Mouse (Mus musculus): ENCODE results near the gene Vwa5b2. TPM values are rescaled to one million over a fixed set of nuclear protein-coding genes. Genes with fewer than 3 reads are reported as not detected.

Gene Vwa5b2
- polyA plus RNA-seq (2016; fragmentation: Nextera tagmentation; extraction: Ambion mirVana), result 2.0 and 2.8 TPM in 2 replicates

DNA sequence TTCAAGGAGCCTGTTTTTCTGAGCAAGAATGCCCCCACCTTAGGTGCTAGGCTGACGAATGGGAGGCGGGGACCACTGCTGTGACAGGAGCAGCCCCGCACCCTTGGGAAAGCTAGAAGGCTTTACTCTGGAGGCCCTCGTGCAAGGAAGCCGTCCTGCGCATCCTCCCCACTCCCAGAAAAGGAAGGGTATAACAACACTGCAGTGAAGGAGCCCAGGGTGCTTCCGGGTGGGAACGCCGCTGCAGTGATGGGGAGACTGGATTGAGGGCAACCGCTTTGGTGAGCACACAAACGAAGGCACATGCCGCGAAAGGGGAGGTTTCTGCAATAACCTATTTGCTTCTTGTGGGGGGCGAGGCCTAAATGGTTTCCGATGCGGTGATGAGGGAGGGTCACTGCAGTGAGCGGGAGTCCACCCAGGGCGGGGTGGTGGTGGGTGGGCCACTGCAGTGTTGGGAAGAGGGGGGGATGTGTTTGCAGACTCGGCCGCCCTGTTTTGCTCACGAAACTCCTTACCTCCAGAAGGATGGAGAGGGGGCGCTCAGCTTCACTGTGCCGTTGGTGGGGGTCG lies at the start of gene Vwa5b2:
Gene Vwa5b2 (plus strand): TSS at position 106 of the 573 bp plus-strand sequence.
- no peaks in the 10 kb centered on the region for H3K9me3 ChIP-seq
- peak within 1 kb of the TSS; percentile 63 for H3K9ac ChIP-seq
- peak within 1 kb of the TSS; percentile 55 for H3K4me3 ChIP-seq (replicated peaks)
- H3K36me3 ChIP-seq (replicated peaks), result no peaks in the 10 kb centered on the region
- H3K4me1 ChIP-seq, result peaks cover 26% of the 10 kb centered on the region
- H3K27me3 ChIP-seq, result peaks cover 65% of the 10 kb centered on the region
- H3K4me2 ChIP-seq, result peak within 1 kb of the TSS; percentile 94
- no peak within 1 kb of the TSS for H3K27ac ChIP-seq
- under 1% methylated on average over 24 of the region's 24 CpGs for whole genome bisulfite sequencing
- ATAC-seq (ENCODE audit: low FRiP score), result peak; percentile 55

DNA sequence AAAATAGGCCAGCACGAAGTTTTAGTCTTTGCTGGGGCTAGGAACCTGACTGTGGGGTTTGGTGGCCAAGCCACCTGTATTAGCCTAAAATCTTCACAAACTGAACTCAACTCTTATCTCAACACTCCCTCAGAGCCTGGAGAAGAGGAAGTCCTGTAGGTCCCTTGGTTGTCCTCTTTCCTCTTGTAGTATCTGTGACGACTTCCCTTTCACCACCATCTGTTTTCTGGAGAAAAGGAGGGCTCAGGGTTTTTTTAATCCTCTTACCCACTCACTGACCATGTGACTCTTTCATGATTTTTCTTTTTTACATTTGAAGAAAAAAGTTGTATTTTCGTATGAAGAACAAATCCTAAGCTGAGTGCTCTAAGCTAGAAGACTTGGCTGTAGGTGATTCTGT lies 49.6 kb upstream of the Vwa5b2 start:
- H3K4me2 ChIP-seq, result no peak overlapping the region

DNA sequence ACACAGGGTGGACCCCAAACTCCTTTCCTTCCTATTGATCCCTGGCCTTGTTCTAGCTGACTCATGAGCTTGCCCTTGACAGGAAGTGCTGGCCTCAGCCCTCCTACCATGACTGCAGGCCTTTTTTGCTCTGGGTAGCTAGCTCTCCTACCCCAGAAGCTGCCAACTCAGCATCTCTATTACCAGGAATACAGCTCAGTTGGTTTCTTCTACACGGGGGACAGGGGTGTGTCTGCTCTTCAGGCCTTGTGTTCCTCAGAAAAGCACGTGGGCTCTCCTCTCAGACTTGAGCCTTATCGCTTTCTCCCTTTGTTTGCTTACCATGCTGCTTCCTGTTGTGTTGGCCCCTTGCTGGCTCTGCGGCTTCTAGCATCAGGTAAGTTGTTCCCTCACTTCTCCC lies 48.8 kb upstream of the Vwa5b2 start:
- H3K27ac ChIP-seq, result no peak overlapping the region
- H3K36me3 ChIP-seq (replicated peaks), result peaks cover 74% of the 10 kb centered on the region
- H3K9me3 ChIP-seq, result no peaks in the 10 kb centered on the region
- no peaks in the 10 kb centered on the region for H3K27me3 ChIP-seq
- no peak overlapping the region for H3K4me3 ChIP-seq (replicated peaks)
- peaks cover 26% of the 10 kb centered on the region for H3K4me1 ChIP-seq
- no peak overlapping the region for H3K4me2 ChIP-seq
- ATAC-seq (ENCODE audit: low FRiP score), result no peak
- no peak overlapping the region for H3K9ac ChIP-seq
- 90% methylated on average over 4 of the region's 4 CpGs for WGBS

More for the DNA sequence above, 49.6 kb upstream of the Vwa5b2 start:
- no peak for ATAC-seq (ENCODE audit: low FRiP score)
- Histone ChIP-seq H3K9ac (no peak overlapping the region), H3K9me3 (no peaks in the 10 kb centered on the region), H3K27ac (no peak overlapping the region), H3K4me3 (replicated peaks) (no peak overlapping the region), H3K4me1 (peaks cover 26% of the 10 kb centered on the region), H3K36me3 (replicated peaks) (peaks cover 67% of the 10 kb centered on the region), H3K27me3 (no peaks in the 10 kb centered on the region)
- WGBS, result 84% methylated on average over 3 of the region's 3 CpGs

DNA sequence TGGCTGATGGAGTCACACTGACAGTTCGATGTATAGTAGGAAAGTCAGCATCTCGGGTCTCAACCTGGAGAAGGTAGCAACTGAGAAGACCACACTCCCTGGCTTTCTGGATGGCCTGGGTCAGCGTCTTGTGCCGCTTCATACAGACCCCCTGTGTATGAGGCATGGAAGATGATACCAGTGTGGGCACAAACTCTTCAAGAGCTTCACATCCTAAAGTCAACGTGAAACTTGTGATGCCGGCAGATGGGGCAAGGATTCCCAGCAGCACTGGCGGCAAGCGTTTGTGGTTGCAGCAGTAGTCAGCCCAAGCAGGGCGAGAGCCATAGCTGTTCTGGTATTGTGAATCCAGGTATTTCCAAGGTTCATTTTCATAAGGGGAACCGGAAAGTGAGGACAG lies 43.6 kb upstream of the Vwa5b2 start:
- peaks cover 61% of the 10 kb centered on the region for H3K36me3 ChIP-seq (replicated peaks)
- peaks cover 18% of the 10 kb centered on the region for H3K4me1 ChIP-seq
- WGBS, result 96% methylated on average over 10 of the region's 10 CpGs
- no peak overlapping the region for H3K27ac ChIP-seq
- H3K4me2 ChIP-seq, result no peak overlapping the region
- no peaks in the 10 kb centered on the region for H3K27me3 ChIP-seq
- ATAC-seq (ENCODE audit: low FRiP score), result no peak
- H3K9me3 ChIP-seq, result no peaks in the 10 kb centered on the region
- H3K4me3 ChIP-seq (replicated peaks), result no peak overlapping the region
- H3K9ac ChIP-seq, result no peak overlapping the region

DNA sequence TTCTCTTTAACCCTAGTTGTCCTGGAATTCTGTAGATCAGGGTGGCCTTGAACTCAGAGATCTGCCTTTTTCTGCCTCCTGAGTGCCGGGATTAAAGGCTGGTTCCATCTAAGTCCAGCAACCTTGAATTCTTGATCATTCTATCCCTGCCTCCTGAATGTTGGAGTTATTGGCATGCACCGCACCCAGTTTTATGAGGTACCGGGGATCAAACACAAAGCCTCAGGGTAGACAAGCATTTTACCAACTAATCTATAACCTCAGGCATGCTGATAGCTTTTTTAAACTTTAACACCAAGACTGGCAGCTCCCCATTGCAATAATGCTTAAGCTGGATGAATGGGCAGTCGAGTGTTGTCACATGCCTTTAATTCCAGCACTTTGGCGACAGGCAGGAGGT lies 41.8 kb upstream of the Vwa5b2 start:
- Histone ChIP-seq H3K36me3 (replicated peaks) (peaks cover 60% of the 10 kb centered on the region), H3K4me2 (peak overlapping the region; percentile 65), H3K9me3 (no peaks in the 10 kb centered on the region), H3K9ac (peak overlapping the region; percentile 57), H3K4me3 (replicated peaks) (peak overlapping the region; percentile 68), H3K4me1 (peaks cover 18% of the 10 kb centered on the region), H3K27me3 (no peaks in the 10 kb centered on the region), H3K27ac (0 out of 2 replicates have a peak overlapping the region, but pooled peaks have one; percentile 51)
- no peak for ATAC-seq (ENCODE audit: low FRiP score)
- 61% methylated on average over 5 of the region's 5 CpGs for WGBS

DNA sequence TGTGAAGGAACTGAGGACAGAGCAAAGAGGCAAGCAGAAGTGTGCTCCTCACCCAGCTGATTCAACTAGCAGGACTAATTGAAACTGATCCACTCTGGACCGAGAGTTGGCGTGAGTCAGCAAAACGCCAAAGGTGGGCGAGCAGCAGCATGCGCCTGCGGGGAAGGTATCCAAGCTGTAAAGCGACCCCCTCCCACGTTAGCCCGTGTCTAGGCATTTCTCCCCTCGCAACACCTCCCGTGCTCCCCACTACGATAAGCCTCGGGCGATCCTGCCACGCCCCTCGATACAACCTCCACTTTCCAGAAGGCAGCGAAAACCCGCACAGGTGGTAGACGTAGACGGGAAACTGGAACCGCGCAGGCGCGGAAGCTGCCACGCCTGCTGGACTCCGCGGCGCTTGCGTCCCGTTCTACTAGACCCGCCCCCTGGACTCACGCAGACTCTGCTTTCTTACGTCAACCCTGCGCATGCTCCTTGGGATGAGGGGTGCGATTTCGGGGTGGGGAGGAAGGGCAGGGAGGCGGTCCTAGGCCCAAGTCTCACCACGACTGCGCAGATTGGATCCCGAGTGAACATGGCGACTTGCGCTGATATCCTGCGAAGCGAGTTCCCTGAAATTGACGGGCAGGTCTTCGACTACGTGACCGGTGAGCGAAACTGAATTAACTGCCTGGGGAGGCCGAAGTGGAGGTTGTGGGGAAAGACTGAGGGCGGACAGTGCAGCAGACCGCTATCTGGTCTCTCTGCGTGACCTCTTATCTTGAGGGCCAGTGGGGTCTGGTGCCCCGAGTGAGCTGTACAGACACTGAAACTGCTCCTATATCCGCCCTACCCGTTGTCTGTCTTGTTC lies 40.9 kb upstream of the Vwa5b2 start, which contains the start of gene Abcf3:
Gene Abcf3 (plus strand): TSS at position 482 of the 853 bp plus-strand sequence.
- Histone ChIP-seq H3K27me3 (no peaks in the 10 kb centered on the region), H3K36me3 (replicated peaks) (peaks cover 61% of the 10 kb centered on the region), H3K4me3 (replicated peaks) (peak within 1 kb of the TSS; percentile 68), H3K9me3 (no peaks in the 10 kb centered on the region), H3K4me1 (peaks cover 18% of the 10 kb centered on the region), H3K27ac (peak within 1 kb of the TSS; percentile 51), H3K4me2 (peak within 1 kb of the TSS; percentile 92), H3K9ac (peak within 1 kb of the TSS; percentile 76)
- under 1% methylated on average over 56 of the region's 56 CpGs for WGBS
- peak; percentile 98 for ATAC-seq (ENCODE audit: low FRiP score)

DNA sequence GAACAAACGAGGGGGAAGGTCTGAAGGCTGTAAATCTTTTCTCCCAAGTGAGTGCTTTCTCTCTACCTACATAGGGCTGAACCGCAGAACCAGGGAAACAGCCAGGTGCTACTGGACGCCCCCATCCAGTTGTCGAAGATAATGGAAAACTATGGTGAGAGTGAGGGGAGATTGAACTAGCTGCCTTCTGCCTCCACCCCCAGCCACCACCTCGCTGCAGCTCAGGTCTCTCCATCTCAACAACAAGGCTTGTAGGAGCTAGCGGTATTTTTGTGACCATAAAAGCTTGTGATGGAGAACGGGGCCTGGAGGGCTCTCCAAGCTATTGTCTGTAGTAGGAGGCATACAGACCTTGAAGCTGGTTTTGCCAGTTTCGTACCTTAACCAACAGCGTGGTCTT lies 40.1 kb upstream of the Vwa5b2 start:
- H3K36me3 ChIP-seq (replicated peaks), result peaks cover 61% of the 10 kb centered on the region
- H3K9ac ChIP-seq, result peak overlapping the region; percentile 76
- peak overlapping the region; percentile 68 for H3K4me3 ChIP-seq (replicated peaks)
- no peaks in the 10 kb centered on the region for H3K9me3 ChIP-seq
- peak overlapping the region; percentile 92 for H3K4me2 ChIP-seq
- WGBS, result 55% methylated on average over 9 of the region's 9 CpGs
- H3K4me1 ChIP-seq, result peaks cover 18% of the 10 kb centered on the region
- H3K27me3 ChIP-seq, result no peaks in the 10 kb centered on the region
- no peak overlapping the region for H3K27ac ChIP-seq
- ATAC-seq (ENCODE audit: low FRiP score), result no peak

DNA sequence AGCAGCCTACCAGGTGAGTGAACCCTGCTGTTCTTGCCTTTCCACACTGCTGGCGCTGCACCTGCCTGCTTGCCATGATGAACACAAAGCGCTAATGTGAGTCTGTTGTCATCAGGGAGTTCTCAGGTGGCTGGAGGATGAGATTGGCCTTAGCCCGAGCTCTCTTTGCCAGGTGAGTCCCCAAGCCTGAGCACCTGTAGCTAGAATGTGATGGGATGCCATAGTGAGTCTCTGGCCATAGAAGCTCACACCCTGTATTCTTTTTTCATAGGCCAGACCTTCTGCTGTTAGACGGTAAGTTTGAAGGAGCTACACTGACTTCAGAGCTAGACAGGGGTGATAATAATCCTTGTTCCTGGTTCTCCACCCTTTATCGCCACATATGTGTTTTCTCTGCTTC lies 37.6 kb upstream of the Vwa5b2 start:
- H3K36me3 ChIP-seq (replicated peaks), result peaks cover 57% of the 10 kb centered on the region
- H3K4me3 ChIP-seq (replicated peaks), result no peak overlapping the region
- no peaks in the 10 kb centered on the region for H3K9me3 ChIP-seq
- H3K4me1 ChIP-seq, result peaks cover 18% of the 10 kb centered on the region
- 93% methylated on average over 5 of the region's 5 CpGs for WGBS
- no peak overlapping the region for H3K4me2 ChIP-seq
- ATAC-seq (ENCODE audit: low FRiP score), result no peak
- no peaks in the 10 kb centered on the region for H3K27me3 ChIP-seq
- H3K9ac ChIP-seq, result no peak overlapping the region
- H3K27ac ChIP-seq, result no peak overlapping the region

DNA sequence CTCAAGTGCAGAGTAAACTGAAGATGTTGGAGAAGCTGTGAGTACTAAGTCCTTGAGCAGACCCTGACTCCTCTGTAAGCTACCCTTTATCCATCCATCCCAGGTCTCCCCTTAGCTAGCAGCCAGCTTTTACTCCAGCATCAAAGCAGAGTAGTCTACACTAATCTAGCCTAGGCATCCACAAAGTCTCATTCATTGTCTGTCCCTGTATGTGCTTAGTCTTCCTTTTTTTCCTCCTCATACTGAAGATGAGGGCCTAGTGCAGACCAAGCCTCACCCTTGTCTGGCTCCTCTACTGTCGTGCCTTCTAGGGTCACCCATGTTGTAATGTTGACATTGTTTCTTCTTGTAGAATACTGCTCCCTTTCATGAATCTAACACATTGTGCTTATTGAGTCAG lies 36.7 kb upstream of the Vwa5b2 start:
- Histone ChIP-seq H3K27me3 (no peaks in the 10 kb centered on the region), H3K36me3 (replicated peaks) (peaks cover 62% of the 10 kb centered on the region), H3K9ac (no peak overlapping the region), H3K27ac (no peak overlapping the region), H3K9me3 (no peaks in the 10 kb centered on the region), H3K4me1 (peaks cover 16% of the 10 kb centered on the region), H3K4me2 (no peak overlapping the region), H3K4me3 (replicated peaks) (no peak overlapping the region)
- ATAC-seq (ENCODE audit: low FRiP score), result no peak
- WGBS, result 88% methylated on average over 1 of the region's 1 CpGs

DNA sequence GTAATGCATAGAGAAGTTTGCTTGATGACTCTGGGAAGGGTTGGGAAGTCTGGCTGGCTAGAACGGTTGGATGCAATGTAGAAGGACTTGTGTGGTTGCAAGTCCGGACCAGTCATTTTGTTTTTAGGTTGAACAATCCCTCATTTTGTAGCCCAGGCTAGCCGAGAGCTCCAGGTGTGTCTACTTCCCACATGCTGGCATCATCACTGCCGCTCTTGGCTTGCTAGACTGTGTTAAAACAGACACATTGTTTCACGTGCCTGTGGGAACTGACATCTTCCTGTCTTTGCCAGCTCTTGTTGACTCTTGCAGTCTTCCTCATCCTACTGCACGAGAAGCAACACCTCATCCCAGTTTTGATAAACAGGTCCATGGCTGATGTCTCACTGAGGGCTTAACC lies 34.3 kb upstream of the Vwa5b2 start:
- Histone ChIP-seq H3K4me3 (replicated peaks) (no peak overlapping the region), H3K27me3 (no peaks in the 10 kb centered on the region), H3K9me3 (no peaks in the 10 kb centered on the region), H3K4me2 (no peak overlapping the region), H3K27ac (no peak overlapping the region), H3K36me3 (replicated peaks) (peaks cover 84% of the 10 kb centered on the region), H3K9ac (no peak overlapping the region), H3K4me1 (no peaks in the 10 kb centered on the region)
- WGBS, result 89% methylated on average over 6 of the region's 6 CpGs
- ATAC-seq (ENCODE audit: low FRiP score), result no peak

DNA sequence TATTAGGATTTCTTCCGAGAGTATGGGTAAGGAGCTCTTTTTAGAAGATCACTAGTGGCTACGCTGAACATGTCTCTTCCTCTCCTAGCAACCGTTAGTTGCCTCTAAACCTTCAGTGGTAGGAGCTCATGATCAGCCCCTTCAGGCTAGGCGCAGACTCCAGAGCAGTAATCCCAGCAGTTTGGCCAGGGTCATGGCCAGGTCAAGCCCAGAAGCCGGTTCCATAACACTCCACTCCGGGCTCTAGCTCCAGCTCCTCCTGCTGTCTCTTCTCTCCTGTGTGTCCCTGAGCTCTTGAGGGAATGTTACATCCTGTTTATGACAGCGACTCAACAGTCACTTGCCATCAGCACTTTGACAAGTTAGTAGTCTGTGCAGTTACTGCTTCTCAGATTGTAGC lies 31.9 kb upstream of the Vwa5b2 start:
- no peaks in the 10 kb centered on the region for H3K4me1 ChIP-seq
- H3K27me3 ChIP-seq, result no peaks in the 10 kb centered on the region
- no peak overlapping the region for H3K4me2 ChIP-seq
- H3K9me3 ChIP-seq, result no peaks in the 10 kb centered on the region
- H3K4me3 ChIP-seq (replicated peaks), result no peak overlapping the region
- H3K9ac ChIP-seq, result no peak overlapping the region
- no peak for ATAC-seq (ENCODE audit: low FRiP score)
- H3K36me3 ChIP-seq (replicated peaks), result peaks cover 86% of the 10 kb centered on the region
- no peak overlapping the region for H3K27ac ChIP-seq
- WGBS, result 87% methylated on average over 7 of the region's 7 CpGs

DNA sequence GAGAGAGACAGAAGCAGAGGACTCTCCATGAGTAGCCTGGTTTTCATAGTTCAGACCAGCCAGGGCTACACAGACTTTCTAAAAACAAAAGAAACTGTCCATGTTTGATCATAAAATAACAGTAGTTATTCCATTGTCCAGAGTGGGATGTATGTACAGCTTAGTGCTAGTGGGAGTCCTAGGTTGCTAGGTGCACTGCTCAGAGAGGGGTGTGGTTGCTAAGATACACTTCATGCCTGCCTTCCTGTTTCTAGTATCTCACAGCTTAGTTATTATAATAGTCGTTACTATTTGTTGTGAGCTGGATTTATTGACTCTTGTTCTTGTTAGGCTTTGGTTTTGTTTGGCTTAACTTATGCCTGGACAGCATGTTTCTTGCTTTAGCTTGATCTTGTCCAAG lies 24.2 kb upstream of the Vwa5b2 start:
- H3K27me3 ChIP-seq, result no peaks in the 10 kb centered on the region
- H3K4me2 ChIP-seq, result no peak overlapping the region
- H3K9ac ChIP-seq, result no peak overlapping the region
- no peaks in the 10 kb centered on the region for H3K9me3 ChIP-seq
- no peaks in the 10 kb centered on the region for H3K4me1 ChIP-seq
- H3K27ac ChIP-seq, result no peak overlapping the region
- H3K4me3 ChIP-seq (replicated peaks), result no peak overlapping the region
- 60% methylated on average over 1 of the region's 1 CpGs for WGBS
- ATAC-seq (ENCODE audit: low FRiP score), result no peak
- peaks cover 32% of the 10 kb centered on the region for H3K36me3 ChIP-seq (replicated peaks)

Measured in forebrain, embryonic 12.5 days (tissue).